Mouse (Mus musculus) neural tube, embryonic 12.5 days (tissue): Measurements from ENCODE around the gene Tulp4. TPM values are rescaled to one million over a fixed set of nuclear protein-coding genes. Genes with fewer than 3 reads are reported as not detected.

Experiments used
- ATAC-seq: fragments of 200-750 bp; cut with Nextera tagmentation; 2 replicates; pipeline ENCODE4 v1.8.0; 2017; ENCODE audit warnings: low read depth, mild to moderate bottlenecking, moderate TSS enrichment, moderate library complexity; ENCODE audit not compliant: low FRiP score
- H3K27ac ChIP-seq: fragments of 300-500 bp; sonication (generic); 2 replicates; pipeline ENCODE4 v1.5.1; 2016
- H3K27me3 ChIP-seq: fragments of 300-500 bp; sonication (generic); replicated peaks from 2 replicates; pipeline ENCODE4 v1.6.1; 2016; ENCODE audit warnings: mild to moderate bottlenecking
- H3K36me3 ChIP-seq: fragments of 300-500 bp; sonication (generic); 2 replicates; pipeline ENCODE4 v1.6.1; 2016; ENCODE audit warnings: mild to moderate bottlenecking
- H3K4me1 ChIP-seq: fragments of 300-500 bp; sonication (generic); 2 replicates; pipeline ENCODE4 v1.6.1; 2016
- H3K4me2 ChIP-seq: fragments of 300-500 bp; sonication (generic); replicated peaks from 2 replicates; pipeline ENCODE4 v1.6.1; 2016; ENCODE audit warnings: mild to moderate bottlenecking
- H3K4me3 ChIP-seq: fragments of 300-500 bp; sonication (generic); 2 replicates; pipeline ENCODE4 v1.5.1; 2016
- H3K9ac ChIP-seq: fragments of 300-500 bp; sonication (generic); 2 replicates; pipeline ENCODE4 v1.6.1; 2016; ENCODE audit warnings: mild to moderate bottlenecking
- H3K9me3 ChIP-seq: fragments of 300-500 bp; sonication (generic); 2 replicates; pipeline ENCODE4 v1.6.1; 2016; ENCODE audit warnings: mild to moderate bottlenecking
- WGBS: fragments of 180-500 bp; shearing (Covaris S2); methylation state at CpG from one replicate; pipeline ENCODE4 v1.1.7; 2016; 5-methylcytosine and 5-hydroxymethylcytosine counted together
- polyA plus RNA-seq: library from polyadenylated mRNA; unstranded; fragments of >200 nt; fragmentation: Nextera tagmentation; extraction: Ambion mirVana; gene quantifications from 2 replicates; pipeline ENCODE4 v1.2.1, GENCODE M21; 2016

The Tulp4 gene
- polyA plus RNA-seq, 1 experiment from 2014 or later, result 123 TPM

DNA sequence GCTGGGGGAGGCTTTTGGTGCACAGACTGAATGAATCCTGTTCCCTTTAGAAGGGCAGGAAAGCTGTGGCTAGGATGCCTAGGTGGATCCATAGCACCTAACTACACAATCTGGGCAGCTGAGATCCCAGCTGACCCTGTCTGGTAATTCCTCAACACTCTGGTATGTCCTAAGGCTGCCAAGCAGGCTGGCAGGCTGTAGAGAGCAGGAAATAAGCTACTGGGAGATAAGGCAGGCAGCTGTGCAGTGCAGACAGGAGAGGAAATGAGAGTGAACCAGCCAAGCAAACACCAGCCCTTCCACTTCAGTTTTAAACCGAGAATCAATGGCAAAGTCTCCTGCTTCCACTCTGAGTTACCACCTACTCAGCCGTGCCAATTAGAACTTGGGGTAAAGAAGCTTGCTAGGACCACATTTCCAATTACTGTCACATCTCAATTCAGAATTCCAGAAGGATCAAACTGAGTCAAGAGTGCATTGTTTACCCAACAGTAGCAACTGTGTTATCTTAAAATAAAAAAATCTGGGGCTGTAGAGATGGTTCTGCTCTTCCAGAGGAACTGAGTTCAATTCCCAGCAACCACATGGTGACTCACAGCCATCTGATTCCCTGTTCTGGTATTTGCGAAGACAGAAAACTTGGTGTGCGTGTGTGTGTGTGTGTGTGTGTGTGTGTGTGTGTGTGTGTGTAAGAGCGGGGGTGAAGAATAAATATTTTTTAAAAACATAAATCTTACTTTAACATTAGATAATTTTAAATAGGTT, 66.9 kb downstream of the Tulp4 start:
- WGBS, result 83% methylated on average over 5 of the region's 5 CpGs
- Histone ChIP-seq H3K27me3 (no peaks in the 10 kb centered on the region), H3K4me3 (no peak overlapping the region), H3K36me3 (peaks cover 8% of the 10 kb centered on the region), H3K9me3 (no peaks in the 10 kb centered on the region; the same call in 1 of the 2 replicates), H3K4me2 (no peak overlapping the region), H3K9ac (no peak overlapping the region), H3K4me1 (peaks cover 7% of the 10 kb centered on the region), H3K27ac (no peak overlapping the region)
- ATAC-seq, result no peak

DNA sequence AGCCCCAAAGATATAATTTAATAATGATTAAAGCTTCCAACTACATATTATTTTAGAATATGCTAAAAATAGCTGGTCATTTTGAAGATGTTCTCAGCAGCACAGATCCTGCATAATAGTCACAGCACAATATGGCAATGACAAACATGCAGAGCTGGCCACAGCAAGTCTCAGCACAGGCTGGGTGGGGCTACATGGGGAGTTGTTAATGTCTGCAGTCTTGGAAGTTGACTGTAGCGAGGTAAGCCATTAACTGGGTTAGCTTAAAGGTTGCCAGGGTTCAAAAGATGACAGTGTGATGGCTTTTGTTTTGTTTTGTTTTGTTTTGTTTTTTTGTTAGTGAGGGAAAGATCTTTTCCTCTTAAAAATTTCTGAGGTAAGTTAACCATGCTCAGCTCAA, 68.3 kb downstream of the Tulp4 start:
- WGBS, result 86% methylated on average over 1 of the region's 1 CpGs
- Histone ChIP-seq H3K36me3 (peaks cover 10% of the 10 kb centered on the region), H3K4me3 (no peak overlapping the region), H3K4me1 (peaks cover 16% of the 10 kb centered on the region), H3K9ac (no peak overlapping the region), H3K27ac (no peak overlapping the region), H3K9me3 (no peaks in the 10 kb centered on the region; the same call in 1 of the 2 replicates), H3K27me3 (no peaks in the 10 kb centered on the region), H3K4me2 (no peak overlapping the region)
- ATAC-seq, result no peak

DNA sequence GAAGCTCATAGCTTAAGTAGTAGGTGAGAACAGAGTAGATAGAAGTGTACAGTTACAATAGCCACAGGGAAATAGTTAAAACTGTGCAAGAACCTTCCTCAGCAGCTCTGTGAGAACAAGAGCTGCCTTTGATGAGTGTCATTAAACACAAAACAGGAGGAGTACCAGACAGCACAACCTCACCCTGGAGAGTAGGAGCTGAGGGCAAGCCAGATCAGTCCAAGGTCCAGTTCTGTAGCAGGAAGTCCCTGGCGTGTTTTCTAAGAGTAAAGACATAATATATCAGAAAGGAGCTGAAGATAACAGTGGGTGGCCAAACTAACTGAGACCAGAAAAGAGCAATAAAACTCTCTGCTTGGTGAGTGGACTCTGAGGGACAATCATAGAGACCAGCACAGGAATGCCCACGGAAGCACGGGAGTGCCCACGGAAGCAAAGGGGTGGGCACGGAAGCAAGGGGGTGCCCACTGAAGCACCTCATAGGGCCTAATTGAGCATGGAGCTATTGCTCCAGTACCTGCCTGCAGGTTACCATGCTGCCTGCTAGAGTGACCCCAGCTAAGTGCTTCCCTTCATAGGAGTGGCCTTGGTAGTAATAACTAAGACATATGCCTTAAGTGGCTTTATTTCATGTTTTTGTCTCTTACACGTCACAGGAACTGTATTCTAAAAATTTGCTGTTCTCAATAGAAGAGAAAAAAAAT, 72.5 kb downstream of the Tulp4 start:
- H3K4me3 ChIP-seq, result no peak overlapping the region
- H3K4me2 ChIP-seq, result no peak overlapping the region
- H3K9ac ChIP-seq, result no peak overlapping the region
- H3K9me3 ChIP-seq, result no peaks in the 10 kb centered on the region; the same call in 1 of the 2 replicates
- H3K27me3 ChIP-seq, result no peaks in the 10 kb centered on the region
- WGBS, result 66% methylated on average over 6 of the region's 6 CpGs
- ATAC-seq, result no peak
- no peak overlapping the region for H3K27ac ChIP-seq
- peaks cover 11% of the 10 kb centered on the region for H3K36me3 ChIP-seq
- H3K4me1 ChIP-seq, result peaks cover 18% of the 10 kb centered on the region

DNA sequence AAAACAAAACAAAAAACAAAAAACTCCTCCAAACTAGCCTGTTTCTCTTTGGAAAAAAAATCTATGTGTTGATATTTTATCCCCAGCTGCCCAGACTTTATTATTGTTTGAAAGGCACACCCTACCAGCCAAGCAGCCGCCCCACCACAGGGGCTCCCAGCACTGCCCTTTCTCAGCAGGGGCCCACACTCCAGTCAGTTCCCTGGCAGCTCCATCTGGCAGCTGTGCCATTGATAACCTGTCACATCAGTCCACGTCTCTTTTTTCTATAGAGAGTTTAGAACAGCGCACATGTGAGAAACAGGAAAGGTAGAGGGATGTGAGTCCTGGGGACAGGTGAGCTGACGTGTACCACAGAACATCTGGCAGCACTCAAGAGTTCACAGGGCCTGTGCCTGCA, 73.2 kb downstream of the Tulp4 start:
- peaks cover 11% of the 10 kb centered on the region for H3K36me3 ChIP-seq
- ATAC-seq, result no peak
- H3K9ac ChIP-seq, result no peak overlapping the region
- H3K4me2 ChIP-seq, result no peak overlapping the region
- H3K4me3 ChIP-seq, result no peak overlapping the region
- peaks cover 18% of the 10 kb centered on the region for H3K4me1 ChIP-seq
- H3K9me3 ChIP-seq, result no peaks in the 10 kb centered on the region; the same call in 1 of the 2 replicates
- 34% methylated on average over 4 of the region's 4 CpGs for WGBS
- H3K27ac ChIP-seq, result no peak overlapping the region
- no peaks in the 10 kb centered on the region for H3K27me3 ChIP-seq

DNA sequence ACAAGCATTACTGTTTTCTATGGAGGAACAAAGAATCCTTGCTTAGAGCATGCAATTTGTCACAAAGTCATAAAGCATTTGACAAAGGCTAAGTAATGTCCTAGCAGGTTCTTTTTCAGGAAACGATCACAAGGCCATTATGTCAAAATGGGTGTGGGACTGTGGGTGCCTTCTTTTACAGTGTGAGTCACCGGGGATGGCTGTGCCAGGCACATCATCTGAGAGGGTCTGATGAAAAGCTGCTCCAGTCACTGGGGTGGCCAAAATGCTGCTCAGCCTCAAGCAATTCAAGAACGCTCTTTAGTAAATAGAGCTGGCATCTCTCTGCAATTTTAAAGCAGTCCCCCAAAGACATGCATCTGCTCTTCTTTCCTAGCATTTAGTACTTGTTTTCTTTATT, 74.2 kb downstream of the Tulp4 start:
- Histone ChIP-seq H3K4me1 (peaks cover 18% of the 10 kb centered on the region), H3K27ac (no peak overlapping the region), H3K9ac (no peak overlapping the region), H3K4me2 (no peak overlapping the region), H3K4me3 (no peak overlapping the region), H3K9me3 (no peaks in the 10 kb centered on the region; the same call in 1 of the 2 replicates), H3K27me3 (no peaks in the 10 kb centered on the region), H3K36me3 (peaks cover 15% of the 10 kb centered on the region)
- 18% methylated on average over 3 of the region's 3 CpGs for WGBS
- ATAC-seq, result no peak

DNA sequence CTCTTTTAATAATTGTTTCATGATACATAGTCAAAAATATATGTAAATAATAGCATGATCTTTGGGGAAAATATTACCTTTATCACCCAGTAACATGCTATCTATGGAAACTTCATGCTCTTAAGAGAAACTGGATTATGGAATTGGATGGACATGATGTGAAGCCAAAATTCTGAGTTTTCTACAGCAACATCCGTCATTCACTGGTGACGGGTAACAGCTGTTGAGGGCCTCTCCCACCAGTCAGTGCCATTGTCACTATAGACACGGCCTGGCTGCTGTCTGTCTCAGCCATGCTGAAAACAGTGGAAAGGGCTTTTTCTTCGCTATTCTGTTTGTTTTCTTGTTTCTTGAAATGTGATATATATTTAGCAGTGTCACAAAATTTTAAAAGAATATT, 76.5 kb downstream of the Tulp4 start:
- no peaks in the 10 kb centered on the region for H3K9me3 ChIP-seq
- H3K27ac ChIP-seq, result no peak overlapping the region
- no peak for ATAC-seq
- H3K4me1 ChIP-seq, result peaks cover 18% of the 10 kb centered on the region
- peaks cover 26% of the 10 kb centered on the region for H3K36me3 ChIP-seq
- H3K9ac ChIP-seq, result no peak overlapping the region
- WGBS, result 74% methylated on average over 4 of the region's 4 CpGs
- no peak overlapping the region for H3K4me2 ChIP-seq
- H3K4me3 ChIP-seq, result no peak overlapping the region
- H3K27me3 ChIP-seq, result no peaks in the 10 kb centered on the region

DNA sequence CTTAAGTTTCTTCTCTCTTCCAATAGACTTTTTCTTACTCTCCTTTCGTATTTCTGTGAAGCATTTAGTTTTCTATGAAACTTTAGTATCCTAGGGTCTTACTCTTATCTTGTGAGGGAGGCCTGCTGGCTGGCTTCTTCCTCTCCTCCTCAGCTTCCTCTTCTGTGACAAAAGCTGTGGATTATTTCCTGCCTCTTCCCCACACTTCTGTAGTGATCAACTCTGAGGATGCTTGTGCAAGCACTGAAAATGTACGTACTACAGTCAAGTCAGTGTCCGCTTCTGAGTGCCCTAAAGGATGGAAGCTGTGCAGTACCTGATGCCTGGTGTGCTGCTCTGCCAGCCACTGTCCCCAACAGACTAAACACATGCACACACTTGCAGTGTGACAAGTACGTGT, 80.4 kb downstream of the Tulp4 start:
- peaks cover 34% of the 10 kb centered on the region for H3K36me3 ChIP-seq
- no peaks in the 10 kb centered on the region for H3K4me1 ChIP-seq
- no peaks in the 10 kb centered on the region for H3K9me3 ChIP-seq
- no peak overlapping the region for H3K4me2 ChIP-seq
- H3K27me3 ChIP-seq, result no peaks in the 10 kb centered on the region
- no peak overlapping the region for H3K27ac ChIP-seq
- no peak overlapping the region for H3K9ac ChIP-seq
- no peak for ATAC-seq
- 93% methylated on average over 4 of the region's 4 CpGs for WGBS
- H3K4me3 ChIP-seq, result no peak overlapping the region

DNA sequence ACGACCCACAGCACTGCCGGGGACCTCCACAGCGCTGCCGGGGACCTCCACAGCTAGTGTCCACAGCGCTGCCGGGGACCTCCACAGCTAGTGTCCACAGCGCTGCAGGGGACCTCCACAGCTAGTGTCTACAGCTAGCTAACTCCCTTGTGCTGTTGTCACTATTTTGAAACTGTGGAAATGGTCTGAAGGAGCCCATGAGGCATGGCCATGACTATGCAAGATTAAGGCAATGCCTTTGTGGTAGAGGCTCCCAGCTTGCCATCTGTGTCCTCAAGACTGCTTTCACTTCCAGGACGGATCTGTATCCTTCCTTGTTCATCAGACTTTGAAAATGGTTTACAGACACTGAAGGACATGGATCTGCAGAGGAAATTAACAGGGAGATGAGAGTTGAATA, 80.9 kb downstream of the Tulp4 start:
- H3K4me2 ChIP-seq, result no peak overlapping the region
- H3K27ac ChIP-seq, result no peak overlapping the region
- H3K9ac ChIP-seq, result no peak overlapping the region
- no peaks in the 10 kb centered on the region for H3K9me3 ChIP-seq
- no peak for ATAC-seq
- peaks cover 40% of the 10 kb centered on the region for H3K36me3 ChIP-seq
- no peaks in the 10 kb centered on the region for H3K27me3 ChIP-seq
- no peak overlapping the region for H3K4me3 ChIP-seq
- WGBS, result 97% methylated on average over 8 of the region's 8 CpGs
- H3K4me1 ChIP-seq, result no peaks in the 10 kb centered on the region

DNA sequence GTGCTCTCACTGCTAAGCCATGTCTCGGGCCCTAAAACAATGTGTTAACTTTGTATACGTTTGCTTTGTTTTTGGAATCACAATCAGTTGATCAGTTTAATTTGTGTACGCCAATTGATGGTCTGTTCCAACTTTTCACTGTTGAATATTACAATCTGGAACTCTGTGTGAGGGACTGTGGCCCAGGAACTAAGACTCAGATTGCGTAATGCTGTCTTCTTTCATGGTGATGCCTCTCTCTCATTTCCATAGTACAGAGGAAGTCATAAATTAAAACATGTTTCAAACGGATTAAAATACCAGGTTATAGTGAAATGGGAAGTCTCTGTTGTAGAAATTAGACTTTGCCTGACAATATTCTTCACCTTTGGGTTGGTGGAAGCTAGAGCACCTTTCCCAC, 83.0 kb downstream of the Tulp4 start:
- peaks cover 55% of the 10 kb centered on the region for H3K36me3 ChIP-seq
- ATAC-seq, result no peak
- H3K9ac ChIP-seq, result no peak overlapping the region
- WGBS, result 89% methylated on average over 5 of the region's 5 CpGs
- H3K4me1 ChIP-seq, result no peaks in the 10 kb centered on the region
- no peak overlapping the region for H3K27ac ChIP-seq
- no peaks in the 10 kb centered on the region for H3K9me3 ChIP-seq
- H3K4me3 ChIP-seq, result no peak overlapping the region
- no peak overlapping the region for H3K4me2 ChIP-seq
- no peaks in the 10 kb centered on the region for H3K27me3 ChIP-seq

DNA sequence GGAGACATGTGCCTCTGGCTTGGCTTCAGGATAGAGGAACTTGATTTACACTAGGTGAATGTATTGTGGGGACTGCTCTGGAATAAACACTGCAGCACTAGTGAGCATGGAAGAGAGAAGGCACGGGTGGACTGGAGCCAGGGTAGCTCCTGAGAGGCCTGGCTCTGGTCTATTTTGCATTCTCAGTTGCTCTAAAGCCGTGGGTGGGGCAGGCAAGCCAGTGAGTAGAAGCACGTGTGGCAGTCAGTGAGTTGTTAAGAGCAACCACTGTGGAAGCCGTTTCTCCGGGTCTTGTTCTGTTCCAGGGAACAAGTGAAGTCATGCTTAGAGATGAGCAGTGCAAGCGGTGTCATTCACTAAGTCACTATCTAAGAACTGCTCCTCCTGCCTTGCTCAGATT, 86.0 kb downstream of the Tulp4 start:
- Histone ChIP-seq H3K4me3 (no peak overlapping the region), H3K36me3 (peaks cover 40% of the 10 kb centered on the region), H3K4me2 (no peak overlapping the region), H3K9ac (no peak overlapping the region), H3K4me1 (no peaks in the 10 kb centered on the region), H3K27me3 (no peaks in the 10 kb centered on the region), H3K27ac (no peak overlapping the region), H3K9me3 (no peaks in the 10 kb centered on the region)
- no peak for ATAC-seq
- WGBS, result 86% methylated on average over 6 of the region's 6 CpGs

DNA sequence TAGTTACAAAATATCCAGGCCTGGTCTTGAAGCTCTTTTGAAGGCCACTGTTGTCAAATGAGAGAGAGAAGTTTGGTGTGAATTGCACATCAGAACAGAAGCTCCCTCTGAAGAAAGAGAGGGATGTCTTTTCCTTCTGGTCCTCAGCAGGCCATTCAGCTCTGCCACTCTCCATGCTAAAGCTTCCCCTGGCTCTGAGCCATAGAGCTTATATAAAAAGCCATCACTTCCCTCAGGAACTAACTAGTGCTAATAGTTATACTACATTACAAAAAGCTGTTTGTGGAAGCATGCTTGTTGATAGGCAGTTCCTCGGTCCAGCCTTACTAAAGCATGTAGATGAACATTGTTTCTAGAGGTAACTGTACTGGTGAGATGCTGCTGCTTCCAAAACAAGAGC, 89.2 kb downstream of the Tulp4 start:
- H3K4me1 ChIP-seq, result no peaks in the 10 kb centered on the region
- H3K9ac ChIP-seq, result no peak overlapping the region
- no peak overlapping the region for H3K4me2 ChIP-seq
- no peaks in the 10 kb centered on the region for H3K9me3 ChIP-seq
- H3K27ac ChIP-seq, result no peak overlapping the region
- no peak for ATAC-seq
- H3K4me3 ChIP-seq, result no peak overlapping the region
- H3K36me3 ChIP-seq, result peaks cover 38% of the 10 kb centered on the region
- WGBS, result 91% methylated on average over 1 of the region's 1 CpGs
- no peaks in the 10 kb centered on the region for H3K27me3 ChIP-seq

DNA sequence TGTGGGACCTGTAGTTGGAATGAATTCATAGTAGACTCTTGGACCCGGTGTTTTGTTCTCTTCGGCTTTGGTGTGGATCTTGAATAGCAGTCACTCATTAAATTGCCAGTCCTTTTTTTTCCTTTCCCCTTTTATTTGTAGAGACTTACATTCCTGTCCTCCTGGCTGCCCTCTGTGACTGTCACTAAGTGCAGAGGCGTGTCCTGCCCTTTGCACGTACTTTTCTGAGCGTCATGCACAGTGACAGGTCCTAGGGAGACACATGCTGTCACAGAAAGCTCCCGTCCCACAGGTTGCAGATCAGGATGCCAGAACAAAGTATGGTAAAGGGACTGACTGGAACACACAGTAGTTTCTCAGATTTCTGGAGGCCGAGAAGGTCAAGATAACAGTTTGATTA, 91.3 kb downstream of the Tulp4 start:
- H3K4me1 ChIP-seq, result no peaks in the 10 kb centered on the region
- peaks cover 46% of the 10 kb centered on the region for H3K36me3 ChIP-seq
- no peak for ATAC-seq
- WGBS, result 74% methylated on average over 7 of the region's 7 CpGs
- no peak overlapping the region for H3K4me2 ChIP-seq
- H3K27me3 ChIP-seq, result no peaks in the 10 kb centered on the region
- no peak overlapping the region for H3K27ac ChIP-seq
- no peak overlapping the region for H3K4me3 ChIP-seq
- H3K9me3 ChIP-seq, result no peaks in the 10 kb centered on the region
- H3K9ac ChIP-seq, result no peak overlapping the region

DNA sequence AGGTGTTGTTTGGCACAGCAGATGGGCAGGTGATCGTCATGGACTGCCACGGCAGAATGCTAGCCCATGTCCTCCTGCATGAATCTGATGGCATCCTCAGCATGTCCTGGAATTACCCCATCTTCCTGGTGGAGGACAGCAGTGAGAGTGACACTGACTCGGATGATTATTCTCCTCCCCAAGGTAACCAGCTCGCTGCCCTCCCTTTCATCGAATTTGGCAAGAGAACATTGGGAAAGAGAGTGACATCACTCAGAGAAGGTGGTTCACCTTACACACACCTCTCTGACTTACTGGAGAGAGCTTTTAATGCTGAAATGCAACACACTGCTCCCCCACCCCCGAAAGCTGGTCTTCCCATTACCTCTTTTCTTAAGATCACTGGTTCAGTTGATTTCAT, 92.4 kb downstream of the Tulp4 start:
- Histone ChIP-seq H3K27me3 (no peaks in the 10 kb centered on the region), H3K27ac (no peak overlapping the region), H3K36me3 (peaks cover 43% of the 10 kb centered on the region), H3K4me3 (no peak overlapping the region), H3K4me1 (no peaks in the 10 kb centered on the region), H3K4me2 (no peak overlapping the region), H3K9ac (no peak overlapping the region), H3K9me3 (no peaks in the 10 kb centered on the region)
- ATAC-seq, result no peak
- WGBS, result 90% methylated on average over 6 of the region's 6 CpGs
